Comparison of ENCODE assay signal across 11 mouse cellular contexts in genomic region chr5:91282969-91283368, GRCm38 (mm10).
A peak's percentile ranks its signal among the peaks of the same experiment; 100 is the strongest.
DNase-seq lines count a peak whose midpoint lies in the region; ATAC-seq and TF ChIP-seq lines count a peak whose summit lies in the region.
"Had no signal": no experiment of that assay in that cellular context is flagged by ENCODE, and none has a peak within 500 bp of the region (broad histone marks: within the 10 kb centered on the region; RNA-seq: fewer than 3 reads in every experiment).

No protein-coding gene starts in this region.

- no peak for TF ChIP-seq EP300 in CH12.LX (IDR thresholded peaks at IDR 0.05; ENCODE audit: low read length)

- H3K36me3 ChIP-seq in CH12.LX (replicated peaks in 1 of 2; ENCODE audit: control insufficient read depth in 1 of 2, insufficient read depth in 1 of 2, low read length in 1 of 2) (no peaks in the 10 kb centered on the region), myocyte (ENCODE audit: control insufficient read depth, insufficient read depth) (no peaks in the 10 kb centered on the region)
- H3K36me3 ChIP-seq in intestine, embryonic 16.5 days (ENCODE audit: control insufficient read depth, insufficient read depth, low read length) = no peaks in the 10 kb centered on the region
- no peaks in the 10 kb centered on the region for H3K36me3 ChIP-seq in hindbrain, embryonic 14.5 days (replicated peaks; ENCODE audit: control insufficient read depth, insufficient read depth)
- H3K36me3 ChIP-seq in kidney, embryonic 14.5 days (ENCODE audit: control insufficient read depth, insufficient read depth, low read length) = no peaks in the 10 kb centered on the region
- H3K36me3 ChIP-seq: embryonic facial prominence, embryonic 12.5 days; limb, embryonic 13.5 days had no signal

- H3K4me3 ChIP-seq in CH12.LX (replicated peaks in 1 of 3; ENCODE audit: low read depth in 2 of 3, low read length in 2 of 3, poor library complexity in 1 of 3) (no peak overlapping the region), myocyte (no peak overlapping the region)
- no peak overlapping the region for H3K4me3 ChIP-seq in intestine, embryonic 16.5 days (ENCODE audit: low read length)
- no peak overlapping the region for H3K4me3 ChIP-seq in hindbrain, embryonic 14.5 days (replicated peaks; ENCODE audit: low read length)
- no peak overlapping the region for H3K4me3 ChIP-seq in kidney, embryonic 14.5 days (ENCODE audit: low read length)
- H3K4me3 ChIP-seq: embryonic facial prominence, embryonic 12.5 days; limb, embryonic 13.5 days had no signal

- TF ChIP-seq RAD21 in CH12.LX (IDR thresholded peaks at IDR 0.05; ENCODE audit: low read depth, low read length) = no peak

- intact Hi-C loops in heart, postnatal 25 days (cut with DNase I) = no loop called here

- in situ Hi-C loops in CH12.LX (cut with MboI; ENCODE audit: low pct_ligation_motif_present, low pct_unique_long_range_greater_than_20kb, low sequenced_read_pairs) = no loop called here

- H3K4me1 ChIP-seq in CH12.LX (ENCODE audit: control insufficient read depth in 1 of 2, insufficient read depth in 2 of 2) = peaks cover 6 to 9% of the 10 kb centered on the region in 2 experiments; a peak in 3 of 4 replicates
- H3K4me1 ChIP-seq in intestine, embryonic 16.5 days (ENCODE audit: control insufficient read depth, insufficient read depth, low read length) = no peaks in the 10 kb centered on the region
- no peaks in the 10 kb centered on the region for H3K4me1 ChIP-seq in hindbrain, embryonic 14.5 days (replicated peaks; ENCODE audit: control insufficient read depth, insufficient read depth, low read length)
- H3K4me1 ChIP-seq in kidney, embryonic 14.5 days (ENCODE audit: control insufficient read depth, insufficient read depth, low read length) = no peaks in the 10 kb centered on the region
- H3K4me1 ChIP-seq: embryonic facial prominence, embryonic 12.5 days; limb, embryonic 13.5 days had no signal

- TF ChIP-seq POLR2A in CH12.LX (IDR thresholded peaks at IDR 0.05; ENCODE audit: low read depth, low read length) = no peak
- TF ChIP-seq POLR2A in myocyte (IDR thresholded peaks at IDR 0.05; ENCODE audit: insufficient read length, low read depth) = no peak

- dilution Hi-C loops in CH12.LX (cut with MboI; ENCODE audit: extremely low pct_ligation_motif_present, extremely low pct_unique_long_range_greater_than_20kb, low sequenced_read_pairs) = no loop called here

- no peak for TF ChIP-seq CTCF in CH12.LX (conservative IDR thresholded peaks at IDR 0.05 in 1 of 2, IDR thresholded peaks at IDR 0.05 in 1 of 2; ENCODE audit: low read depth in 2 of 2, low read length in 2 of 2)

- WGBS in intestine, embryonic 16.5 days = 83% methylated on average over 7 of the region's 7 CpGs
- 84% methylated on average over 7 of the region's 7 CpGs for WGBS in hindbrain, embryonic 14.5 days
- 73% methylated on average over 7 of the region's 7 CpGs for WGBS in kidney, embryonic 14.5 days

- no peak overlapping the region for H3ac ChIP-seq in myocyte (ENCODE audit: control insufficient read depth, insufficient read length)

- H3K4me2 ChIP-seq in CH12.LX (ENCODE audit: insufficient read depth, low read depth, poor library complexity, severe bottlenecking) (no peak overlapping the region), myocyte (ENCODE audit: low read depth) (peak overlapping the region; percentile 56)
- H3K4me2 ChIP-seq in intestine, embryonic 16.5 days (ENCODE audit: low read depth, low read length) = no peak overlapping the region
- no peak overlapping the region for H3K4me2 ChIP-seq in hindbrain, embryonic 14.5 days (replicated peaks)
- no peak overlapping the region for H3K4me2 ChIP-seq in kidney, embryonic 14.5 days (replicated peaks; ENCODE audit: low read depth, low read length)
- H3K4me2 ChIP-seq: embryonic facial prominence, embryonic 12.5 days; limb, embryonic 13.5 days had no signal

- ATAC-seq in intestine, embryonic 16.5 days = peak; percentile 36; the same call in 1 of the 2 replicates
- ATAC-seq in hindbrain, embryonic 14.5 days (ENCODE audit: low FRiP score) = no peak
- ATAC-seq in kidney, embryonic 14.5 days (ENCODE audit: low FRiP score, low TSS enrichment) = no peak

- H3K79me2 ChIP-seq in CH12.LX (replicated peaks; ENCODE audit: control insufficient read depth, extremely low read depth, insufficient read depth, poor library complexity, severe bottlenecking) (no peaks in the 10 kb centered on the region), myocyte (ENCODE audit: control insufficient read depth, insufficient read depth) (no peaks in the 10 kb centered on the region)

- peak; percentile 91 for DNase-seq in heart, adult 11 months
- no peak for DNase-seq in heart, postnatal 25 days (ENCODE audit: low spot score)
- DNase-seq in CH12.LX (ENCODE audit: extremely low read depth) = no peak
- DNase-seq in hindbrain, embryonic 14.5 days (ENCODE audit: low spot score) = no peak
- DNase-seq in frontal cortex, postnatal 10 days (ENCODE audit: low spot score in 2 of 2) = no peak

- H3K9me3 ChIP-seq in CH12.LX (replicated peaks; ENCODE audit: low read length) = no peaks in the 10 kb centered on the region
- no peaks in the 10 kb centered on the region for H3K9me3 ChIP-seq in intestine, embryonic 16.5 days (ENCODE audit: control insufficient read depth, low read length)
- H3K9me3 ChIP-seq in hindbrain, embryonic 14.5 days (ENCODE audit: control insufficient read depth, low read length) = no peaks in the 10 kb centered on the region
- H3K9me3 ChIP-seq in kidney, embryonic 14.5 days (ENCODE audit: control insufficient read depth, low read length) = no peaks in the 10 kb centered on the region
- H3K9me3 ChIP-seq: embryonic facial prominence, embryonic 12.5 days; limb, embryonic 13.5 days had no signal

- H3K27ac ChIP-seq in CH12.LX (ENCODE audit: insufficient read depth, low read depth) = no peak overlapping the region
- H3K27ac ChIP-seq in intestine, embryonic 16.5 days (ENCODE audit: low read length) = no peak overlapping the region
- no peak overlapping the region for H3K27ac ChIP-seq in hindbrain, embryonic 14.5 days
- no peak overlapping the region for H3K27ac ChIP-seq in kidney, embryonic 14.5 days (ENCODE audit: low read depth, low read length)
- H3K27ac ChIP-seq: embryonic facial prominence, embryonic 12.5 days; kidney, postnatal 0 days; limb, embryonic 13.5 days had no signal

- H3K9ac ChIP-seq in CH12.LX (ENCODE audit: insufficient read depth, low read depth) = no peak overlapping the region
- H3K9ac ChIP-seq in intestine, embryonic 16.5 days (ENCODE audit: low read depth, low read length) = no peak overlapping the region
- no peak overlapping the region for H3K9ac ChIP-seq in hindbrain, embryonic 14.5 days
- no peak overlapping the region for H3K9ac ChIP-seq in kidney, embryonic 14.5 days (ENCODE audit: low read depth, low read length)
- H3K9ac ChIP-seq: embryonic facial prominence, embryonic 12.5 days; limb, embryonic 13.5 days had no signal

- no peaks in the 10 kb centered on the region for H3K27me3 ChIP-seq in CH12.LX (replicated peaks)
- H3K27me3 ChIP-seq in intestine, embryonic 16.5 days (replicated peaks; ENCODE audit: control insufficient read depth, insufficient read depth, low read length) = no peaks in the 10 kb centered on the region
- no peaks in the 10 kb centered on the region for H3K27me3 ChIP-seq in myocyte (ENCODE audit: control insufficient read depth, insufficient read depth, insufficient read length)
- no peaks in the 10 kb centered on the region for H3K27me3 ChIP-seq in hindbrain, embryonic 14.5 days (ENCODE audit: control insufficient read depth, insufficient read depth, low read length)
- no peaks in the 10 kb centered on the region for H3K27me3 ChIP-seq in kidney, embryonic 14.5 days (ENCODE audit: control insufficient read depth, insufficient read depth, low read length)
- H3K27me3 ChIP-seq: embryonic facial prominence, embryonic 12.5 days; limb, embryonic 13.5 days had no signal

TF ChIP-seq in CH12.LX, 34 proteins besides CTCF, POLR2A, EP300 and RAD21:
- TF ChIP-seq BHLHE40 (IDR thresholded peaks at IDR 0.05; ENCODE audit: low read depth, low read length) (peak; percentile 9; the same call in 1 of the 2 replicates), MAFK (IDR thresholded peaks at IDR 0.05; ENCODE audit: insufficient replicate concordance, low read length) (no peak)

TF ChIP-seq in myocyte, 11 proteins besides CTCF, POLR2A, EP300 and RAD21:
- TF ChIP-seq E2F4 (IDR thresholded peaks at IDR 0.05; ENCODE audit: insufficient read depth) (no peak), MYOD1 (IDR thresholded peaks at IDR 0.05; ENCODE audit: control insufficient read depth in 1 of 3, insufficient read length in 2 of 3, low read depth in 2 of 3) (no peak), SRF (IDR thresholded peaks at IDR 0.05; ENCODE audit: control insufficient read depth, insufficient read length, low read depth) (no peak), TCF12 (IDR thresholded peaks at IDR 0.05; ENCODE audit: insufficient read depth, poor library complexity, severe bottlenecking) (no peak), TCF3 (IDR thresholded peaks at IDR 0.05; ENCODE audit: insufficient read length, low read depth) (no peak), CEBPB (IDR thresholded peaks at IDR 0.05; ENCODE audit: insufficient read depth, poor library complexity, severe bottlenecking) (peak; percentile 98), POLR2AphosphoS2 (IDR thresholded peaks at IDR 0.05; ENCODE audit: insufficient read length, low read depth) (no peak), REST (IDR thresholded peaks at IDR 0.05; ENCODE audit: insufficient read depth, insufficient read length) (no peak), USF1 (IDR thresholded peaks at IDR 0.05; ENCODE audit: low read depth) (peak; percentile 61), MAX (IDR thresholded peaks at IDR 0.05; ENCODE audit: low read depth) (peak; percentile 69), MYOG (IDR thresholded peaks at IDR 0.05; ENCODE audit: control insufficient read depth in 1 of 3, insufficient read depth in 1 of 3, insufficient read length in 2 of 3, low read depth in 2 of 3) (no peak)
